Mouse (Mus musculus) mouse embryonic stem cell (cell line): ENCODE results near the gene Angel1.

ENCODE experiments used
- in situ Hi-C, 2 experiments: fragments of 300-500 bp; cut with MboI; formaldehyde crosslinking; loops; 1 replicate in 1 of 2; 3 replicates in 1 of 2; pipeline ENCODE4 v1.14.3; 2019 to 2020; ENCODE audit warnings: low sequenced_read_pairs in 2 of 2, low pct_unique_long_range_greater_than_20kb in 1 of 2, mixed read lengths in 1 of 2; ENCODE audit not compliant: unreplicated experiment in 1 of 2

The Angel1 gene

DNA sequence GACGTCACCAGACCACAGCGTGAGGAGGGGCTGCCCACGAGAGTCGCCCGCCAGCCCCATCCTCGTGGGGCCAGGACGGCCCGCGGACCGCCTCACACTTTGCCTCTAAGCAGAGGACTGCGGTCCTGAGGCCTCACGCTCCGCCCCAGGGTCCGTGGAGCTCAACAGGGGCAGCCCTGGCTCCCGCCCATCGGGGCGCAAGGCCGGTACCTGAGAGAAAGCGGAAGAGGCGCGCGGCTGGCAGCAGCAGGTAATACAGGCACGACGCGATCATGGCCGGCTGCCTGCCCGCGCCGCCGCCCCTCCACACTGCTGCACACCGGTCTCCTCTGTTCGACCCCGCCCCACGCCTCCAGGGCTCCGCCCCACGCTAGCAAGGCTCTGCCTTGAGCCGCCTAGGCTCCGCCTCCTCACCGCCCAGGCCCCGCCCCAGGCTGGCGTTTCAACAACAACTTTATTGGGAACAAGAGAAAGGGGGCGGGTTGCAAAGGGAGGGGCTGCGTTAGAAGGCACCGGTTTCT is at the start of gene Angel1:
Angel1 (minus strand) TSS at position 341 of the 521 bp plus-strand sequence.
- in situ Hi-C loops: no loop called here

DNA sequence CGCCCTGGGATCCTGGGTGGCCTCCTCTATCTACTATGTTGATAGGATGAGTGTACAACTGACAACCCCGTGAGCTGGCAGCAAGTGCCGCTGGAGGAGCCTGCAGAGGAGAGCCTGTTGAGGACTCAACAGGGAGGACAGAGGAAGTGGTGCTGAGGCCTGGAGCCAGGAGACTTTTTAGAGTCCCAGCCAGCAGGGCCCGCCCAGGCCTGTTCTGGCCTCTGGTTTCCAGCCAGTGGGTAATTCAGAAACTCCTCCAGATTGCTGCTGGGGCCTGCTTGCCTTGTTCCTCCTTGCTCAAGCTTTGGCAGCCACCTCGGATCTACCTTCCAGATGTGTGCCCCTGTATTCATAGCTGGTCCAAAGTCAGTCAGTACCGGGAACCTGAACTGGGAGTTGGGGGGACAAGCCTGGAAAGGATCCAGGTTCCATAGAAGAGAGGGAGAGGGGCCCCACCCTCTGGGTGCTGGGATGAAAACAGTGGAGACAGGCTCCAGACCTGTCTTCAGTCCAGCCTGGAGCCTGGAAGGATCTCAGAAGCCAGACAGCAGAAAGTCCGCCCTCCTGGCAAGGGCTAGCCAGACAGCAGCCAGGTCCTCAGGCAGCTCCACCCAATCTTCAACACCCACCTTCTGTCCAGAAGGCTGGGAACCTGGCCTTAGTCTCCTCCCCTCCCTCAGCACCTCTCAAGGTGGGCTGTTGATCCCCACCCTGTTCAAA is 49.5 kb upstream of the Angel1 start:
- in situ Hi-C loops: loop anchor here in 1 of 2 experiments (10.0 kb wide), 1 partner anchor 199 kb away; no protein-coding TSS in a partner anchor

DNA sequence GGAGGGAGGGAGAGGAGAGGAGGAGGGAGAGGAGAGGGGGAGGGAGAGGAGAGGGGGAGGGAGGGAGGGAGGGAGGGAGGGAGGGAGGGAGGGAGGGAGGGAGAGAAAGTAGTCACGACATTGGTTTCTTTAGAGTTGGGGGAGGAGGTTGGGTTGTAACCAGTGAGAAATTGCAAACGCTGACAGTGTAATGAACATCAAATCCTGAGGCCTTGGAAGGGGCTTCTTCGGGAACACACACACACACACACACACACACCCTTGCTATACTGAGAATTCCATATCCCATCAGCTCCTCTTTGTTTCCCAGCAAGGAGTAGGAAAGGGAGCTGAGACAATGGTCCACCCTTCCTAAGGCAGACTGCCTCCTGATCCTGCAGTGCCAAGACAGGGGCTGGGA is 46.3 kb upstream of the Angel1 start:
- in situ Hi-C loops: loop anchor here in 1 of 2 experiments (10.0 kb wide), 1 partner anchor 202 kb away; no protein-coding TSS in a partner anchor

DNA sequence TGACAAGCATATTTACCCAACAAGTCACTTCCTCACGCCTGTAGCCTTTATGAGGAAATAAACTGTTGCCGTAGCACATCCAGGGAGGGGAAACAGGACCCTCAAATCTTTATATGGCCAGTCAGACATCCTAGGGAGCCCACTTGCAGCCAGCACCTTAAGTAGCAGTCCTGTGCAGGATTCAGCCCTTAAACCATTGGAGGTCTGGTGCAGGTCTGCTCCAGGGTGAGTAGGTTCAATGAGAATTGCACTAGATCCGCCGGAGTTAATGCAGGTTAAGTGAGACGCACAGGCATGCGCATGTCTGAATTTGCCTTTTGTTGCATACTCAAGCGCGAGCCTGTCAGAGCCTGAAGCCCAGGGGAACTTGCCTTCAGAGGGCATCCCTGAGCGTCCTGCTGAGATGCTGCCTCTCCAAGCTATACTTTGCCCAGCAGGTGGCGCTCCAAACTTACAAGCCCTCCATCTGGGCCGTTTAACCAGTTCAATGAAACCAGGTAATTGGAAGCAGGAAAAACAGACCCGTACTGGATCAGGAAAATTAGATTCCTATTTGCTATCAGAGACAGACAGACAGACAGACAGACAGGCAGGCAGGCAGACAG is 45.7 kb upstream of the Angel1 start:
- in situ Hi-C loops: loop anchor here in 1 of 2 experiments (10.0 kb wide), 1 partner anchor 203 kb away; no protein-coding TSS in a partner anchor

DNA sequence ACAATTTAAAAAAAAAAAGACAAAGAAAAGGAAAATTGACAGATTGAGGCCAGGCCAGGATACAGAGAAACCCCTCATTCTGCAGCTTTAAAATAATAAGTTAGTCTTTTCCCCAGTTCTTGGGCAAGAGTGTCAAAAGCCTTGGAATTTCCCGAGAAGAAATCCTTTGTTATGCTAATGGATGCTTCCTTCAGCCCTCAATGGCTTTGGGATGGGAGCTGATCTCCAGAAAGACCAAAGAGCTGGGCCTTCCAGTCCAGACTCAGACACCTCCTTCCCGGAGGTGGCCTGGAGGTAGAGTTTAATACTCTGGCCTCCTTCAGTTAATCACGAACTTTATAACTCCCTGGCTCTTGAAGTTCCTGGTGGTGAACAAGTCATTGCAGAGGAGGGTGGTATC is 44.7 kb upstream of the Angel1 start:
- in situ Hi-C loops: loop anchor here in 1 of 2 experiments (10.0 kb wide), 1 partner anchor 204 kb away; no protein-coding TSS in a partner anchor

DNA sequence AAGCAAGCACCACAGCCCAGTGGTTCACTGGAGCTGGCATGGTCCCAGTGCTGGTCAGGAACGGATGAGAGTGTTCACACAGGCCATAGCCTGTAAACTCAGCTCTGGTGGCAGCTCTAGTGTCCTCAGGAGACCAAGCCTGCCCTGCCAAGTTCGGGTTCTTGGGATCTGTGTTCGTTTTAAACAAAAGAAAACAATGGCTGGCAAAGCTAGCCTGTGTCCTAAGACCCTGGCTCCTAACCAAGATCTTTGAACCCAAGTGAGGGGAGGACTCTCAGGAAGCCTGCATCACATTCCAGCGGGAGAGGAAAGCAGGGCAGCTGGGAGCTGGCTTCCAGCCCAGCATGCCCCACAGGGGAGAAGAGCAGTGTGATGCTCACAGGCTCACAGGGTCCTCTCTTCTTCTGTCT is 44.0 kb upstream of the Angel1 start:
- in situ Hi-C loops: loop anchor here in 1 of 2 experiments (10.0 kb wide), 1 partner anchor 205 kb away; no protein-coding TSS in a partner anchor

DNA sequence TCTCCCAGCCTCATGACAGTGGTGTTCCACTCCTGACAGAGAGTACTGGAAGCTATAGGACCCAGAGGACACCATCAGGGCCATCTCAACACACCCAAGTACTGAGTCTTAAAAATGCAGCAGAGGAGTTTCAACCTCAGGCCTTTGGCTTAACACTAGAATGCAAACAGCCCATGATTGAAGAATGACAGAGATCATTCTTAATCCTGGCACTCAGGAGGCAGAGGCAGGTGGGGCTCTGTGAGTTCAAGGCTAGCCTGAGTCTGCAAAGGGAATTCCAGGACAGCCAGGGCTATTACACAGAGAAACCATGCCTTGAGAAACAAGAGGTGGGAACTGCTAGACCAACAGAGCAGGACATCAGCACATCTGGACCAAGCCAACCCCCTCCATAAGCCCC is 43.6 kb upstream of the Angel1 start:
- in situ Hi-C loops: loop anchor here in 1 of 2 experiments (10.0 kb wide), 1 partner anchor 205 kb away; no protein-coding TSS in a partner anchor

DNA sequence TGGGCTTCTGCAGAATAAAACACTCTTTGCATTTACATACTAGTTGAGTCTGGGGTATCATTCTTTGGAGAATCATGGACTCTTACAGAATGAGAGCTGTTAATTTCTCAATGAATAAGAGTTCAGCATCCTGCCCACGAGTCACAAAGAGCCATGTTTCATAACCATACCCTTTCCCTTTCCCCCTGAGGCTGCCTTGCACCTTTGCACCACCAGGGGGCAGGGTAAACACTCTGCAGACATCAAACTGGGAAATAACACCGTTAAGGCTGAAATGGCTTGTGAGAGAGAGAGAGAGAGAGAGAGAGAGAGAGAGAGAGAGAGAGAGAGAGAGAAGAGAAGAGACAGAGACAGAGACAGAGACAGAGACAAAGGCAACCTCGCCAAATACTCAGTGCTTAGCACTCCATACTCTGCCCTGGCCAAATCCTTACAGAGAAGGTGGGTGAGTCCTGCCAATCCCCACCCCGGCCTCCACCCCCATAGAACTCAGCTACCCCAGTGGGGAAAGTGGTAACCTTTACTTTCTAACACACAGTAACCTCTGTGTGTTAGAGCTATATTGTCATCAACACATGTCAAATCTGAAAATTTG is 42.8 kb upstream of the Angel1 start:
- in situ Hi-C loops: no loop called here

DNA sequence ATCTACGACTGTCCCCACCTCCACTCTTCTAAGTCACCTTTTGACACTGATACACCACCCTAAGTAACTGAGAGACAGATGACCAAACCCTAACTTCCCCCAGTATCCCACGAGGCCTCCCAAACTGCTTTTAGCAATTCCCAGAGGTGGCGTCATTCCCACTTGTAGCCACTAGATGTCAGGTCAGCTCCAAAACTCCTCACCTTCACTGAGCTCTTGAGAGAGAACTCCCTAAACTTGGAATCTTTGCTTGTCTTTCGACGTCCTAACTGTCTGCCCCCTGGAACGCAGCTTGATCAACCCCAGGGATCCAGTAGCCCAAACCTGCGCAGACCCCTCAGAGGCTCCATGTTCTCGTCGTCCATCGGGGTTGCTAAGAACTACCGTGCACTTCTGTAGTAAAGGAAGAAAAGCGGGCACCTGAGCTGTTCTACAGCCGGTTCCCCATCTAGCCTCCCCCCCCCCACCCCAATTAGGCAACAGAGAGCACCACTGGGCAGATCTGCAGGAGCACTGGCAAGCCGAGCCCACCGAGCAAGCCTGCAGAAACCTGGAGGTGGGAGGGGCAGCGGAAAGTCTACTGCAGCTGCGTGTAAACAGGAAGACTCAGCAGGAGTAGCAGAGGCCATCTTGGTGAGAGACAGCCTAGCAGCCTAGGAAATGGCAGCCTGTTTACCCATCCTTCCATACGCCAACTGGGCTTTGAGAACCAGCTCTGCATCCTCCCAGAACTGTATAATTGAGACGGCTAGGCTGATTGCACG is 41.8 kb upstream of the Angel1 start:
- in situ Hi-C loops: no loop called here

DNA sequence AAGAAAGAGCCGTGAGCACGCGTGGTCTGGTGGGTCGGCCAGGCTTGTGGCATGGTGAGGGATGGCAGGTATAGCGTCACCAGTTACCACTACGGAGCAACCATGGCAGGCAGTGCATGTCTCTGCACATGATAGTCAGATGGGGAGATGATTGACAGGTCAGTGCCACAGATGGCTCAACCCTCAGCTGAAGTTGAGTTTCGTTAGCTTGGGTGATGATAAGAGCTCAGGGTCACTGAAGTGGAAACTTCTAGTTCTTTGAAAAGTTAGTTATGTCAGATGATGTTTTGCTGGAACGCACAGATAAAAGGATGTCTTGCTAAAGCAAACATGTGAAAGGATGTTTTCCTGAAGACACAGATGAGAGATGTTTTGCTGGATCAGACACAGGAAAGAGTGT is 40.2 kb upstream of the Angel1 start:
- in situ Hi-C loops: no loop called here

DNA sequence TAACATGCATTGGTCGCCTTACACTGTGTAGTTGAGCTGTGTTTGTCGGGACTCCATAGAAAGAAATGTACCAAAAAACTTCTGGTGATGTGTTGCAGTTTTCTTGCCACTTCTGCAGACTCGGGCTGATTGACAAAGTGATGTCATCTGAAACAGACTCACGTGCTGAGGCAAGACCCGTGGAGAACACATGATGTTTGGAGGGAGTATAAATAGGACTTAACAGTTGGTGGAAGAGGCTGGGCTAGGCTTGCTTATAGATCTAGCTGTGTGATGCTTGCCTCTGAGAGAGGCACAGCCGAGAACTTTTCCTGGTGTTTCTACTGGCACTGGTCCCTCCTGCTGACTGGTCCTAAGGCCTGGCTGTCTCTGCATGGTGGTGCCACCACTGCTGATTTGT is 37.8 kb upstream of the Angel1 start:
- in situ Hi-C loops: no loop called here

DNA sequence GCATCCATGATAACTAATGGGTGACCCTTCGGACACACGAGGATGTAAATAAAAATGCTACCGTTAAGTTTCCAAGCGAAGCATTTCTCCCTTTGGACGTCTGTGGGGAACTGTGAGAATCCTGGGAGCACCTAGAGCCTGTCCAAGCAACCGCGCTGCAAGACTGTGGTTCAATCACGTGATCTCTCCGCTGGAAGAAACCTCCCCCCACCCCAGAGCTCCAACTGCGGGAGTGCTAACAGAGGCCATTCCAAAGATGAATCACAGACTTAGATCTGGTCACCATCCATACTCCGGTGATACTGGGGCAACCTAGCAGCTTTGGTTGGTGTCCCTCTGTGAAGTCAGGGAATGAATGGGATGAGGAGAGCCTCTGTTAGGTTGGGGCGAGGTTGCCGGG is 34.8 kb upstream of the Angel1 start:
- in situ Hi-C loops: no loop called here

DNA sequence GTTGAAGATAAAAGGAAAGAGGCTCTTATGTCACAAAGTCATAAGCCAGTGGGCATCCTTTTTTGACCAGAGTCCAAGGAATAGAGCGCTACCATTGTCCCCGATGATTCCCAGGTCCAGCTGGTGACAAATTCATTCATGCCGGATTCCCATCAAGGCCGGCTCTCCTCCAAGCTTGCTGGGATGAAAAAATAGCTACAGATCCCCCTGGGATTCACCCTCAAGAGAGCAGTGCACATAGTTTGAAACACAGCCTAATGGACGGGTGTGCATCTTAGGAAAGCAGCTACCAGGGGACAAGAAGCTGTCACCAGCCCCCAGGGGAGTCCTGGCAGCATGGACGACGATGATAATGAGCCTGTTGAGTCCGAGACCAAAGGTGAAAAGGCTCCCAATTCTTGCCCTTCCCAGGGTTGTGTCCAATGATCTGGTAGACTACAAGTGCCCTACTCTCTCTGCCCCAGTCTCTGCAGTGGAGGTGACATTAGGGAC is 8.1 kb upstream of the Angel1 start, which contains the start of gene Lrrc74a:
Lrrc74a (plus strand) TSS at position 51 of the 492 bp plus-strand sequence.
- in situ Hi-C loops: no loop called here

DNA sequence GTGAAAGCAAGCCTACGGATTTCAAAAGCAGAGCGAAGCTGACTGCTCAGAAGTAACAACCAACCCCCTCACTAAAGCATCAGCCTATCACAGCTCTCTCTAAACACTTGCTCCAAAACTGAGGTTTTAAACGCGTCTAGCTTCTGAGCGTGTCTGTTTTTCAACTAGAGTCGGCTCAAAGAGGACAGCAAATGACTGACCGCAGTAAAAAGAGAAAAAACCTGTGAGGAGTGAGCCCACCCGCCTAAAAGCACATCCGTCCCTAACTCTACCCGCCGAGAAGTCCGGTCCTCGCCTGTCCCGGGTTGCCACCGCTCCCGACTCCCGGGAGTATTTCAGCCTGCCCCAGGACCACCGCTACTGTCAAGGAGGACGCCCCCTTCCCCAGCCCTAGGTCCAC is 554 bp downstream of the Angel1 start:
- in situ Hi-C loops: no loop called here

DNA sequence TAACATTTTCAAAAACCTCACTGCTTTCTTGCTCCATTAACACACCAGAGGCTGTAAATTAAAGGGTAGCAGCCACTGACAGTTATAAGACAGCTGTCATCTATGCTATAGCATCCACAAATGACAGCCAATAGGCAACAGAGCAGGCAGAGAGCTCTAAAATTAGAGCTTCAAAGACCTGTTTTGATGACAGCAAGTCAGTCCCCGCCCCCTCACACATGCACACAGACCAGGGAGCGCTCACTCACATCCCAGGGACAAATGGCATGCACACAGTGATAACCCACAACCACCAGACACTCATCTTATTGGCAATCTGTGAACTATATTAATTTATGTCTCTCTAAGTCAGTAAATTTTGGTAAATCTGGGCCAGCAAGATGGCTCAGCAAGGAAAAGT is 2.0 kb downstream of the Angel1 start:
- in situ Hi-C loops: no loop called here

DNA sequence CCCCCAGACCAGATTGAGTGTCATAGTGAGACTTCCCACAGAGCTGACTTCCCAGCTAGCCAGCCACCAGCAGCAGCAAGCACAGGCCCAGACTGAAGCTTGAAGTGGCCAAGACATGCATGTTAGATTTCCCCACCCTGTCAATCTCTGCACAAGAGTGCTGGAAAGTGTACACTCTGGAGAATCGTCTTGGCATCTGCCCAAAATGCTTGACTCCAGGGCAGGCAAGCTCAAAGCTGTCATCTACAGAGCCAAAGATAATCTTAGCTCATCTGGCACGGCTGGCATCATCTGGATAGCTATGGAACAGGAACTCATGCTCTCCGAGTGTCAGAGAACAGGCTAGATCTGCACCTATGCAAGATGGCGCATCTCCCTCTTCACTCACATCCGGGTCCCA is 4.8 kb downstream of the Angel1 start:
- in situ Hi-C loops: no loop called here

DNA sequence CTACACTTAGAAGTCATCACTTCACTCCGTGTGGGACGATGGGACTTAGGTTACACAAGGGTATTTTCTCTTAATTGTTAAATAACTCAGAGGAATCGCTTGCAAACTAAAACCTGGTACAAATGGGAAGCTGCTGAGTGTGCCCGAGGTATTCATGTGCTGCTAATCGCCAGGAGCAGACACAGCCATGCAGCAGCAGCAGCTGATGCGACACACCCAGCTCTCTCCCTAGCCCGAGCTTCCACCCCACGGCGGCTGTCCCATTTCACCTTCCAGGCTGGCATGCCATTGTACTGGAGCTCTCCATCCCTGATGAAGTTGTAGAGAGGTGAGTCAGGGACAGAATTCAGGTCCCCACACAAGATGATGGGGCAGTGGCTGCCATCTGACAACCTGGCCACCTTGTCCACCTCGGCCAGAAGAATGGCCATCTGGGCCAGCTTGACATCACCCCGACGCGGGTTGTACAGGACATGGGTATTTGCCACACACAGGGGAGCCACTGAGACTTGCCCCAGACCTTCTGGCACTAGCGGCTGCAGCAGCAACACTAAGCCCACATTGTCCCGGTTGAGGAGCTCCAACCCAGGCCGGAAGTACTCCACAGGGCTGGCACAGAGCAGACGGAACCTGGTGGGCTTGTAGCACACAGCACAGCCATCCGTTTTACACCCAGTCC is 6.2 kb downstream of the Angel1 start:
- in situ Hi-C loops: no loop called here

DNA sequence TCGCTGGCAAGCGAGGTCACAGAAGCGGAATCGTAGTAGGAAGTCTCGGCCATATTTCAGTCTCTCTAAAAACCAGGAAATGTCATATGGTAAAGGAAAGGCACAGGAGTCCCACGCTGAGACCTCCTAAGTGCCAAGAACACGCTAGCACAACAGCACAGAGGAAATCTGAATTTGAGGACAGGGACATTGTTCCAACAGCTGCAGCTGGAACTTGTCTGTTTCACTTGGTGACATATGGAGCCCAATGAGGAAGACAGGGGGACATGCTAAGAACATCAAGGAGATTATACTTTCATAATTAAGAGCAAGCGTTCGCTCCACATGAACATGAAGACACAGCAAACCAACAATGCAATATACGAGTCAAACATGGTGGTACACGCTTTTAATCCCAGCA is 9.3 kb downstream of the Angel1 start:
- in situ Hi-C loops: no loop called here
